Mouse (Mus musculus): ENCODE results near the gene Pde1c. TPM values are rescaled to one million over a fixed set of nuclear protein-coding genes. Genes with fewer than 3 reads are reported as not detected.

Gene Pde1c
- total RNA-seq, 1 experiment from 2014 or later, result 1.0 TPM

GRCm38 (mm10) chr6:56191426-56192140, 377.3 kb downstream of the Pde1c start:
- ATAC-seq (replicated peaks; ENCODE audit: insufficient number of reproducible peaks, low FRiP score, low TSS enrichment, poor library complexity, severe bottlenecking), result no peak

GRCm38 (mm10) chr6:56176485-56176884, 392.4 kb downstream of the Pde1c start:
- no peak for ATAC-seq (replicated peaks; ENCODE audit: insufficient number of reproducible peaks, low FRiP score, low TSS enrichment, poor library complexity, severe bottlenecking)

- ATAC-seq (replicated peaks; ENCODE audit: insufficient number of reproducible peaks, low FRiP score, low TSS enrichment, poor library complexity, severe bottlenecking), result no peak
Measured at GRCm38 (mm10) chr6:56172172-56172571, 396.7 kb downstream of the Pde1c start.

- ATAC-seq (replicated peaks; ENCODE audit: insufficient number of reproducible peaks, low FRiP score, low TSS enrichment, poor library complexity, severe bottlenecking), result no peak
Measured at GRCm38 (mm10) chr6:56168736-56169135, 400.2 kb downstream of the Pde1c start.

- no peak for ATAC-seq (replicated peaks; ENCODE audit: insufficient number of reproducible peaks, low FRiP score, low TSS enrichment, poor library complexity, severe bottlenecking)
Measured at GRCm38 (mm10) chr6:56158217-56158616, 410.7 kb downstream of the Pde1c start.

GRCm38 (mm10) chr6:56156836-56157235, 412.1 kb downstream of the Pde1c start:
- no peak for ATAC-seq (replicated peaks; ENCODE audit: insufficient number of reproducible peaks, low FRiP score, low TSS enrichment, poor library complexity, severe bottlenecking)

GRCm38 (mm10) chr6:56130493-56131159, 438.3 kb downstream of the Pde1c start:
- no peak for ATAC-seq (replicated peaks; ENCODE audit: insufficient number of reproducible peaks, low FRiP score, low TSS enrichment, poor library complexity, severe bottlenecking)

GRCm38 (mm10) chr6:56099520-56100101, 469.3 kb downstream of the Pde1c start:
- no peak for ATAC-seq (replicated peaks; ENCODE audit: insufficient number of reproducible peaks, low FRiP score, low TSS enrichment, poor library complexity, severe bottlenecking)

GRCm38 (mm10) chr6:56098427-56098826, 470.5 kb downstream of the Pde1c start:
- ATAC-seq (replicated peaks; ENCODE audit: insufficient number of reproducible peaks, low FRiP score, low TSS enrichment, poor library complexity, severe bottlenecking), result no peak

GRCm38 (mm10) chr6:56076378-56076805, 492.5 kb downstream of the Pde1c start:
- no peak for ATAC-seq (replicated peaks; ENCODE audit: insufficient number of reproducible peaks, low FRiP score, low TSS enrichment, poor library complexity, severe bottlenecking)

GRCm38 (mm10) chr6:56068516-56068915, 500.4 kb downstream of the Pde1c start:
- ATAC-seq (replicated peaks; ENCODE audit: insufficient number of reproducible peaks, low FRiP score, low TSS enrichment, poor library complexity, severe bottlenecking), result no peak

GRCm38 (mm10) chr6:56066632-56067282, 502.1 kb downstream of the Pde1c start:
- ATAC-seq (replicated peaks; ENCODE audit: insufficient number of reproducible peaks, low FRiP score, low TSS enrichment, poor library complexity, severe bottlenecking), result no peak

- ATAC-seq (replicated peaks; ENCODE audit: insufficient number of reproducible peaks, low FRiP score, low TSS enrichment, poor library complexity, severe bottlenecking), result no peak
Measured at GRCm38 (mm10) chr6:56063736-56064135, 505.2 kb downstream of the Pde1c start.

- ATAC-seq (replicated peaks; ENCODE audit: insufficient number of reproducible peaks, low FRiP score, low TSS enrichment, poor library complexity, severe bottlenecking), result no peak
Measured at GRCm38 (mm10) chr6:56049104-56049503, 519.8 kb downstream of the Pde1c start.

GRCm38 (mm10) chr6:56048580-56048979, 520.3 kb downstream of the Pde1c start:
- ATAC-seq (replicated peaks; ENCODE audit: insufficient number of reproducible peaks, low FRiP score, low TSS enrichment, poor library complexity, severe bottlenecking), result no peak

GRCm38 (mm10) chr6:56044716-56045115, 524.2 kb downstream of the Pde1c start:
- no peak for ATAC-seq (replicated peaks; ENCODE audit: insufficient number of reproducible peaks, low FRiP score, low TSS enrichment, poor library complexity, severe bottlenecking)

- ATAC-seq (replicated peaks; ENCODE audit: insufficient number of reproducible peaks, low FRiP score, low TSS enrichment, poor library complexity, severe bottlenecking), result no peak
Measured at GRCm38 (mm10) chr6:56044270-56044669, 524.6 kb downstream of the Pde1c start.

GRCm38 (mm10) chr6:56039476-56040055, 529.3 kb downstream of the Pde1c start:
- ATAC-seq (replicated peaks; ENCODE audit: insufficient number of reproducible peaks, low FRiP score, low TSS enrichment, poor library complexity, severe bottlenecking), result no peak

GRCm38 (mm10) chr6:56035054-56035453, 533.8 kb downstream of the Pde1c start:
- no peak for ATAC-seq (replicated peaks; ENCODE audit: insufficient number of reproducible peaks, low FRiP score, low TSS enrichment, poor library complexity, severe bottlenecking)
